Mouse (Mus musculus) left cerebral cortex, adult 11 months (tissue): ENCODE results near the gene Spag7.

ENCODE experiments used
- DNase-seq: peaks from one replicate; pipeline ENCODE4 v3.0.0; 2022; ENCODE audit warnings: low spot score

Gene Spag7

DNA sequence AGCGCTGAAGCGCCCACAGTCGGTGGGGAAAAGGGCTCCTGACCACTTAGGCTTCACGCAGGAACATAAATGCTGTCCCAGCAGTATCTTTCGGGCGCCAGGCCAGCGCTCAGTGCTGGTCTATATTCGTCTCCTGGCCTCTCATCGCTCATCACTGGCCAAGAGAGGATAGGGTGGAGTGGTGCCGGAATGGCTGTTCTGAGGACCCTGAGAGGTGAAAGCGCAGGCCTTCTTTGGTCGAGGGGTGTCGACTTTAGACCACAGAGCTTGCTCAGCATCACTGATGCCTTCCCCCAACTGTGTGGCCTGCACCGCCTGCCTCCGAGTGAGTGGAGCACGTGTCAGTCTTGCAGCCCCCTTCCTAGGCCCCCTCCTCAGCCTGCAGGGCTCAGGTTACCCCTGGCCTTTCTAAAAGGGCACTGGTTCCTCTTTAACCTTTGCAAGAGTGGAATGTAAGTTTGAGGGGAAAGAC is 12.7 kb downstream of the Spag7 start:
- no peak for DNase-seq

- no peak for DNase-seq
Measured at GRCm38 (mm10) chr11:70655571-70656455, 13.4 kb downstream of the Spag7 start.

DNA sequence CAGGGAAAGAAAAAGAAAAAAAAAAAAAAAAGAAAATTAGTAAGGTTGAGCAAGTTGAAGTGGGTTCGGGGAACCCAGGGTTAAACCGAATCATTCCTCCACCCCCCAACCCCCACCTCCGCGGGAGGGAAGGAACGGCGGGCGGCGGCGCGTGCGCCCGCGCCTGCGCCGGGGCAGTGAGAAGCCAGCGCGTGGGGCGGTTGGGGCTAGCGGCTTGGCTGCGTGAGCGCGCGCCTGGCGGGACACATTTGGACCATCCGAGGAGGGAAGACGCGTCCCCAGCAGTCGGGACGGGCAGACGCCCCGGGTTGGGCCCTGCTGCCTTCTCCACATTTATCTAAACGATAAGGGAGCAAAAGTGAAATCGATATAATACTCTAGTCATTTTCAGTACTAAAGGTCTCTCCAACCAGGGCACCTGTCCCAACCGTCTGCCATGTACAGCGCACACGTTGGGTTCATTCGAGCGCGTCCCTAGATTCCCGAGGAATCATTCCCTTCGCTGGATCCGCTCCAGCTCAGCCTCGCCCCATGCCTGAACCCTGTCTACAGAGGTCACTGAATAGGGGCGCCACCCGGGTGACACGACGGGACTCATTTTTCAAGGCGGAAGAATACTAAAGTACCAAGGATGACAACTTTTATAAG is 14.2 kb downstream of the Spag7 start:
- no peak for DNase-seq

GRCm38 (mm10) chr11:70654198-70654922 is 14.9 kb downstream of the Spag7 start, which contains the start of gene Pfn1:
TSS of gene Pfn1 (minus strand) at chr11:70654644.
- peak; percentile 54 for DNase-seq

DNA sequence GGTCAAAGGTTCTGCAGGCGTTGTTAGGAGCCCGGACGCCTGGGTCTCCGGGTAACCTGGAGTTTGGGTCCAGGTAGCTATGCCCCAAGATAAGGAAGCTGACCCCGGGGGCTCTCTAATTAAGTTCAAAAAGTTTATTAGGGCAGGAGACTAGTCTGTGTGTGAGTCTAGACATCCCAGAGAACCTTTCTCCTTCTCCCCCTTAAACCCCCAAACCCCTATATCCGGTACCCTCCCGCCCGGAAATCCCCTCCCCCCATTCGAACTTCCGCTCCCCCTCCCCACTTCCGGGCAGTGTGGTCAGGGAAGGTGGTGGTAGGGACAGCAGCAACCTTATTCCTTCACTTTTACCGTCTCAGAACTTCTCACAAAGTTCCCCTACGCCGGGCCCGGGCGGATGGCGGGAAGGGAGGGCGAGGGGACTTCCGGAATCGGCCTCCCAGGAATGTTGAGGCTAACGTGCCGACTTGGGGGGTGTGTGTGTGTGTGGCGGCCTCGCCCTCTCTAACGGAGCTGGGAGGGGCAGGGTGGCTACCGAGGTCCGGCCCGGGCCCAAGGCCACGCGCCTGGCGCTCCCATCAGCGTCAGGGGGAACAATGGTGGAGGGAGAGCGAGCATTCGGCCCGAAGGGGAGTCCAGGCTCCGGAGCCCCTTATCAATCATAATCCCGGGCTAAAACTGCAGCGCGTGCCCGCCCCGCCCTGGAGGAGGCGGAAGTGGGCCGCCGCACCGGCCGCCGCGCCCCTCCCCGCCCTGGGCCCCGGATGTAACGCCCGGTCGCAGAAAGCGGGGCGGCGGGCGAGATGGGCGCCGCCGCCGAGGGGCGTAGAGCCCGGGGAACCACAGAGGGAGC is 15.6 kb downstream of the Spag7 start:
- no peak for DNase-seq

- no peak for DNase-seq
Measured at GRCm38 (mm10) chr11:70652884-70653344, 16.3 kb downstream of the Spag7 start.

GRCm38 (mm10) chr11:70652029-70652883 is 17.0 kb downstream of the Spag7 start:
- no peak for DNase-seq

- DNase-seq, result no peak
Measured at GRCm38 (mm10) chr11:70651391-70651790, 17.8 kb downstream of the Spag7 start.

DNA sequence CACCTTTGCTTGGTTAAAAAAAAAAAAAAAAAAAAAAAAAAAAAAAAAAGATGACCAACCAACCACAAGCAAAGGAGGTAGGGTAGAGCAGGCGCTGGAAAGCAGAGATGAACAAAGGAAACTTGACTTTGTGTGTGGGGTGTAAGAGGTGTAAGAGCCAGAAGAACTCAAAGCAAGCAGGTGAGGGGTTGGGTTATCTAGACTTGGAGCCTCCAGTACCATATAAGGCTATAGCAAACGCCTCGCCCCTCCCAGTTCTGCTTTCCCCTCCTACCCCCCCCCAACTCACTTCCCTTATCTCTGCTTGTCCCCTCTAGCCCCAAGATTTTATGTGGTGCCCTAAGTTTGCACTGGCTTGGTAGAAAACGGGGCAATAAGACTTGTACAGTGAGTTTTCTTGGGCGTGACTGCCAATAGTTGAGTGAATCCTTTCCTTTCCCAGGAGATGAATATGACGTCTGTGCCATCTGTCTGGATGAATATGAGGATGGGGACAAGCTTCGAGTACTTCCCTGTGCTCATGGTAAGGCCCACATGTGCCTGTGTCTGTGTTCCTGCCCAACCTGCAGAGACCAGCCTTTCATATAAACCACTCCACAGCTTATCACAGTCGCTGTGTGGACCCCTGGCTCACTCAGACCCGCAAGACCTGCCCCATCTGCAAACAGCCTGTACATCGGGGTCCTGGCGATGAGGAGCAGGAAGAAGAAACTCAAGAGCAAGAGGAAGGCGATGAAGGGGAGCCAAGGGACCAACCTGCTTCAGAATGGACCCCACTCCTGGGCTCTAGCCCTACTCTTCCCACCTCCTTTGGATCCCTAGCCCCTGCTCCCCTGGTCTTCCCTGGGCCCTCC is 18.7 kb downstream of the Spag7 start:
- DNase-seq, result no peak

DNA sequence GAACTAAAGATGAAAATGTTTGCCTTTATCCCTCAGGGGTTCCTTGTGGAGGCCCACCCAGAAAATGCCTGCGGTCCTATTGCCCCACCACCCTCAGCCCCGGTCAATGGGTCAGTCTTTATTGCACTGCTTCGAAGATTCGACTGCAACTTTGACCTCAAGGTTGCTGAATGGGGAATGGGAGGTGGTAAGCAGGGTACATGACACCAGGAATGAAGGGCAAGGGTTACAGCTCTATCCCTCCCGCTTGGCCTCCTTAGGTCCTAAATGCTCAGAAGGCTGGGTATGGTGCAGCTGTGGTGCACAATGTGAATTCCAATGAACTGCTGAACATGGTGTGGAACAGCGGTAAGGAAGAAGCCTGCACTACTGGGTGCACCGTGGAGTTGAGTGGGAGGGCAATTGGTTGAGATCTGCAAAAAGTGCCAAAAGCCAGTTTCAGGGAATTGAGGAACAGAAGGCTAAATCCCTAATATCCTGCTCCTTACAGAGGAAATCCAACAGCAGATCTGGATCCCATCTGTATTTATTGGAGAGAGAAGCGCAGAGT is 20.0 kb downstream of the Spag7 start:
- DNase-seq, result no peak

DNA sequence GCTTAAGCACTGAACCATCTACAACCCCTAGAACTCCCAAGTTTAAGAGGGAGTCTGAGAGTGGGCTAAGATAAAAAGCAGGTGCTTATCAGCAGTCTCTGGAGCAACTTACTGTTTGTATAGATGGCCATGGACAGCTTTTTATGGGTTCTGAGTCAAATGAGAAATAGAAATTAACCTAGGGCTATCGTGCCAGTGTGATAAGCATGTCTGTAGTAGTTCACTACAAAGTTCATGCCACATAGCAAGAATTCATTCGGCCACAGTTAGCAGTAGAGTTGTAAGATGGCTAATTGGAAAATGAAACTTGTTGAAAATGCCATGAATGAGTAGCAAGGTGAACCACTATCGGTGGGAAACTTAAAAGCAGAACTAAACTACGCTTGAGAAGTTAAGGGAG is 20.7 kb downstream of the Spag7 start:
- DNase-seq, result no peak

DNA sequence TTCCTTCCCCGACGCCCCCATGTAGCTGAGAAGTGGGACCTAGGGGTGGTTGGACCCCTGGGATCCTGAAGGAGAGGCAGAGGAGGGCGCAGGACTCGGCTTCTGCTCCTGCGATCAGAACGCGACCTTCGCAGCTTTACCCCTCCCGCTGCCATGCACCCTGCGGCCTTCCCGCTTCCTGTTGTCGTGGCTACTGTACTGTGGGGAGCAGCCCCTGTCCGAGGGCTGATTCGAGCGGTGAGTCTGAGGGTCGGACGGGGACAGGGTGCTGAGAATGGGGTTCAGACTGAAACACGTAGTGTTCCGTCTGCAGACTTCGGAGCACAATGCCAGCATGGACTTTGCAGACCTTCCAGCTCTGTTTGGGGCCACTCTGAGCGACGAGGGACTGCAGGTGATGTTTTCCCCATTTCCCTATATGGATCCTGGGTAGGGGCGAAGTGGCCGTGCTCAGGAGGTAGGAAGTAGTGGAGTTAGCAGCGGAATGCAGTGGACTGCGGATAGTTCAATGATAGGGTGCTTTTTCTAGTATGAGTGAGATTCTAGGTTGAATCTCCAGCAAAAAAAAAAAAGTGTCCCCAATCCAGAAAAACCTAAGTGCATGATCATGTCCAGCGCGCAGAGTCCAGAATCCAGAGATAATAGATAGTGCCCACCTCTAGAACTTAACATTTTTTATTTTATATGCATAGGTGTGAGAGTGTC is 21.3 kb downstream of the Spag7 start:
- no peak for DNase-seq

- DNase-seq, result peak; percentile 95
Measured at GRCm38 (mm10) chr11:70646691-70647650, 22.2 kb downstream of the Spag7 start, which contains the start of the genes Rnf167 and Slc25a11. TSS of gene Rnf167 (plus strand) at chr11:70647235. TSS of gene Slc25a11 (minus strand) at chr11:70647479.

DNA sequence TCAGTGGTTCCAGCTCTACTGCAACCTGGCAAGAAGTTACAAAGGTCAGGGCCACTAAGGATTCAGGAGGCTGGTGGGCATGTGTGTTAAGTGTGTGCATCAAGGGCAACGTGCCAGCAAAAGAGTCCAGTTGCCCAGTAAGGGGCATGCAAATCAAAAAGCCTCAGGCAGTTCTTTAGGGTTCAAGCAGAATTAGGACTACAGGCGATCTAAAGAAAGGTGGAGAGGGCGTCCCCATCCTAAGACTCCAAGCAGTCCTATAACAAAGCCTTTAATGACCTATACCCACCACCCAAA is 23.0 kb downstream of the Spag7 start:
- no peak for DNase-seq

DNA sequence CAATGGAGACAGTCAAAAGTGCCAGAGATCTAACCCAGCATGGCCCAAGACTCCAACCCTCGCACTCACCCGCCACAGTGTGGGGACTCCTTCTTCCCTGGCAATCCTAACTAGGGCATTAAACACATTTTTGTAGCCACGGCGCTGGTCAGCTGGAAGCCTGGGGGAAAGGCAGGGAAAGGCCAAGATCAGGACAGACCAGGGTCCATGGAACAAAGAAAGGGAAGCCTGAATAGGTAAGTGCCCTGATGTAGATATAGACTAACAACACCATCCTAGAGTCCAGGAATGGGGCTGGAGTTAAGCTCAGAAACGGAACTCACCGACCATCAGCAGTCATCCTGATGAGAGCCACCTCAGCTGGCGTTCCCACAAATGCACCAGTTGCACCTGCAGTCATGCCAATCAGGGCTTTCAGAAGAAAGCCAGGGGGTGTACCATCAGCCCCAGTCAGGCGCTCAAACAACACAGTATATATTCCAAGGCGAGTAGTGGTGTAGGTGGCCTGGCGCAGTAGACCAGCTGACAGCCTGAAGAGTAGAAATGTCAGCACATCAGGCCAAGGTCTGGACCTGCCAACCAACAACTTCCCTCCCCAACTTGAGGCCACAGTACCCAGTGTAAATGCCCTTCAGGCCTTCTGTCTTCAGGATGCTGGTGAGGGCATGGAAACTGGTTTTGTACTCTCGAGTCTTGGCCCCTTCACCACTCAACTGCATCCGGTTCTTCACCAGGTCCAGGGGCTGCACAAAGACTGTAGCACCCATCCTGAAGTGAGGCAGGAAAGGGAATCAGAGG is 23.6 kb downstream of the Spag7 start:
- DNase-seq, result no peak

DNA sequence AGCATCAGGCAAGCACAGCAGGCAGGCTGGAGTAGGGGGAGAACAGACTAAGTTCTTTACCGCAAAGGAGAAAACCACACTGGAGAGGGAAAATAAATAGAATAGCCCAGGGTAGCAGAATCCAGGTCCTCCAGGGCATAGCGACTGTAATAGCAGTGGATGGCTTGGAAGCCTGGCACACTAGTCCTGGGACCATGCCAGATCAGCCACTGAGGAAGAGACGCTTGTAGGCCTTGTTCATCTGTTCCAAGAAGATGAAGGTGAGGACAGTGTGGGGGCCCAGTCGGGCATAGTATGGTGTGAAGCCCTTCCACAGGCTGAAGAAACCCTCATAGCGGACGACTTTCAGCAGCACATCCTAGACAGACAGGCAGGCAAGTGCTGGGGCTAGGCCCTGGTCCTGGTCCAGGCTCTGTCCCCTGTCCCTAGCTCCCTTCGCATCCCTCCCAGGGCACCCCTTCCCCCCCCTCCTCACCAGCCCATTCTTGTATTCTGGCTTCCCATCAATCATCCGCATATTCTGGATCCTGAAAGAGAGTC is 24.6 kb downstream of the Spag7 start:
- no peak for DNase-seq
